Mouse (Mus musculus): Measurements from ENCODE around the gene Angpt4. TPM values are rescaled to one million over a fixed set of nuclear protein-coding genes. Genes with fewer than 3 reads are reported as not detected.

Angpt4 gene
- polyA plus RNA-seq, 1 experiment: not detected

GRCm38 (mm10) chr2:151910498-151910897, 512 bp upstream of the Angpt4 start:
- H3K36me3 ChIP-seq (replicated peaks; ENCODE audit: low read length): no peaks in the 10 kb centered on the region

GRCm38 (mm10) chr2:151911751-151912150, 741 bp downstream of the Angpt4 start:
- no peaks in the 10 kb centered on the region for H3K9me3 ChIP-seq
- peaks cover 68% of the 10 kb centered on the region for H3K27me3 ChIP-seq (replicated peaks)
- H3K36me3 ChIP-seq (replicated peaks; ENCODE audit: low read length): no peaks in the 10 kb centered on the region
- no peak overlapping the region for H3K4me3 ChIP-seq (replicated peaks)
- TF ChIP-seq FLI1 (IDR thresholded peaks at IDR 0.05; ENCODE audit: low read length) (no peak), GATA1 (IDR thresholded peaks at IDR 0.05; ENCODE audit: borderline replicate concordance, low read length) (no peak)
- H3K4me1 ChIP-seq: peaks cover 9% of the 10 kb centered on the region

More at GRCm38 (mm10) chr2:151910498-151910897, 512 bp upstream of the Angpt4 start:
- Histone ChIP-seq H3K4me1 (peaks cover 9% of the 10 kb centered on the region), H3K9me3 (no peaks in the 10 kb centered on the region), H3K4me3 (replicated peaks) (no peak overlapping the region), H3K27me3 (replicated peaks) (peaks cover 62% of the 10 kb centered on the region)
- TF ChIP-seq GATA1 (IDR thresholded peaks at IDR 0.05; ENCODE audit: borderline replicate concordance, low read length): no peak
- TF ChIP-seq FLI1 (IDR thresholded peaks at IDR 0.05; ENCODE audit: low read length): no peak

DNA sequence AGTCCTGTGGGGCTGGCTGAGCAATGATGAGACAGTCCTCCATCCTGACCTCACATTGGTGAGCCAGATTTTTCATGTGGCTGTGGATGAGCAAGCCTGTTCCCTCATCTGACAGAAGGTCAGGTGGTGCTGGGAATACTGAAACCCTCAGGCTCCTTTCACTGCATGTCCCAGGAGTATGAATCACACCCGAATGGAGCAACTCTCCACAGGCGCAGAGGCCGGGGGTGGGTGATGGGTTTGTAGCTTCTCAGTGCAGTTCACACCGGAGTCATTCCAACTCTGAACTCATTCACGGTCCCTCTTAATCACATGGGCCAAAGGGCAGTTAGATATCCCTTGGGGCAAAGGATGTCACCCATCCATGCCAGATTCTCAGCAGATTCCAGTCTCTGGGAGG, 3.1 kb downstream of the Angpt4 start:
- no peak for TF ChIP-seq GATA1 (IDR thresholded peaks at IDR 0.05; ENCODE audit: borderline replicate concordance, low read length)
- TF ChIP-seq FLI1 (IDR thresholded peaks at IDR 0.05; ENCODE audit: low read length): no peak

DNA sequence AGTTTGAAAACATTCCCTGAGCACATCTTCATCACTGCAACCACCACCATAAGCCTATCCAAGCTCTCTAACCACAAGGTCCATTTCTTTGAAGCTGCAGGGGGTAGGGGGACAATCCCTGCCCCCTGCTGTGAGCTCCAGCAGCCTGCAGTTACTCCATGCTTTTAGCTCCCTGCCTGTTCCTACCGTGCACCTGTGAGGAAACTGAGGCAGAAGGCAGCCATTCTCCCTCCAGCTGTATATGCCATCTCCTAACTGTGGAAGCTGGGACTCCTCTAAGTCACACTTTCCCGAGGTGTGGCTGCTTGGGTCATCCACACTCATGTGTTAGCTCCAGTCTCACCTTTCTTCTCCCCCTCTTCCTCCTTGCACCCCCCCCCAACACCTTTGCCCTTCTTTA, 4.1 kb downstream of the Angpt4 start:
- H3K36me3 ChIP-seq (replicated peaks; ENCODE audit: low read length): no peaks in the 10 kb centered on the region

More for the DNA sequence above, 3.1 kb downstream of the Angpt4 start:
- peaks cover 70% of the 10 kb centered on the region for H3K27me3 ChIP-seq (replicated peaks)
- H3K4me3 ChIP-seq (replicated peaks): no peak overlapping the region
- H3K4me1 ChIP-seq: peaks cover 18% of the 10 kb centered on the region
- H3K9me3 ChIP-seq: no peaks in the 10 kb centered on the region
- H3K36me3 ChIP-seq (replicated peaks; ENCODE audit: low read length): no peaks in the 10 kb centered on the region

DNA sequence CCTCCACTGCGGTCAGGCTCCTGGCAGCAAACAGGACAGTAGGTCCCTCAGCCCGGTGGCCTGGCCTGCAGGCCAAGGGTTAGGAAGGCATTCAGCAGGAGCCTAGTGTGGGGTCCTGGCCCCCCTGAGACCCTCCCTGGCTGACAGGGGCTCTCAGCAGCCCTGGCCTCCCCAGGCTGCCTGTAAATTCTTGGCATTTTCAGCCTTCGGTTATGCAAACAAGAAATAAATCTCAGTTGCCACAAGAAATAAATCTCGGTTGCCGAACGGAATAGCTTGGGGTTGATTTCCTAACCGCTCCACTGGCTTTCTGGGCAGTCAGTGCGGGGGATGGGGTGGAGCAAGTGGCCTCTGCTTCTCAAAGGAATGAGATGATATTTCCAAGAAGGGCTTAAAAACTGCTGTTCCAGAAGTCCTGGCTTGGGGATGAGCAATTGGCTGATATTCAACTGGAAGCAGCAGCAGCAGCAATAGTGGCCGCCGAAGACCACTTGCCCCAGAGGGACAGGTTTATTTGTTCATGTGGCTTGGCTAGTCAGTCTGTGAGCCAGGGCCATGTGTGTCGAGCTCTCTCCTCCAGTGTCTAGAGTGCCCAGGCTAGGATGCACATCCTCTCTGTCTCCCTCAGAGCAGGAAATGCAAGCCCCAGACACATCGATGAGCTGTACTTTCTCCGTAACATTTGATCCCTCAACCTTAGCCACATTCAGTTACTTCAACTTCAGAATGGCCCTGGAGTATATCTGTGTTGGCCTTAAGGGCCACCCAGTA, 5.2 kb downstream of the Angpt4 start:
- Histone ChIP-seq H3K4me1 (peaks cover 12% of the 10 kb centered on the region), H3K36me3 (replicated peaks; ENCODE audit: low read length) (no peaks in the 10 kb centered on the region), H3K9me3 (no peaks in the 10 kb centered on the region), H3K4me3 (replicated peaks) (no peak overlapping the region), H3K27me3 (replicated peaks) (peaks cover 64% of the 10 kb centered on the region)
- TF ChIP-seq GATA1 (IDR thresholded peaks at IDR 0.05; ENCODE audit: borderline replicate concordance, low read length) (no peak), FLI1 (IDR thresholded peaks at IDR 0.05; ENCODE audit: low read length) (no peak)

More for the DNA sequence above, 4.1 kb downstream of the Angpt4 start:
- H3K9me3 ChIP-seq: no peaks in the 10 kb centered on the region
- peaks cover 67% of the 10 kb centered on the region for H3K27me3 ChIP-seq (replicated peaks)
- TF ChIP-seq FLI1 (IDR thresholded peaks at IDR 0.05; ENCODE audit: low read length) (no peak), GATA1 (IDR thresholded peaks at IDR 0.05; ENCODE audit: borderline replicate concordance, low read length) (no peak)
- H3K4me1 ChIP-seq: peaks cover 18% of the 10 kb centered on the region
- no peak overlapping the region for H3K4me3 ChIP-seq (replicated peaks)

DNA sequence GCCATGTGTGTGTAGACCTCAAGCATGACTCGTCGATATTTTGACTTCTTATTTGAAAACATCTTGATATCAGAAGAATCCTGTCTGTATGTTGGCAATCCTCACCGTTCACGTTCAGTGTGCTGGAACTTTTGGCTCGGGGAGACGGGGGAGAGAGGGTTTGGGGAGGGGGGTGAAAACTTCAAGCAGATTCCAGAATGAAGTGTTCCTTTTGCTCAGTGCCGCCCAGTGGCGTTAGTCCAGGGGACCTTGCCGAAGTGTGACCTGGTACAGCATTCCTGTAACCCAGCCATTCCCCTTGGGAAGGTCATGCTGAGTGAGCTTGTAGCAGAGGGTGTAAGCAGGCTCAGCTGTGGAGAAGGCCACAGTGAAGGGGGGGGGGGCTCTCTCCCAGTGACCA, 8.1 kb downstream of the Angpt4 start:
- peaks cover 62% of the 10 kb centered on the region for H3K27me3 ChIP-seq (replicated peaks)
- H3K9me3 ChIP-seq: no peaks in the 10 kb centered on the region
- no peak for TF ChIP-seq FLI1 (IDR thresholded peaks at IDR 0.05; ENCODE audit: low read length)
- no peak for TF ChIP-seq GATA1 (IDR thresholded peaks at IDR 0.05; ENCODE audit: borderline replicate concordance, low read length)

GRCm38 (mm10) chr2:151921068-151921467, 10.1 kb downstream of the Angpt4 start:
- H3K4me3 ChIP-seq (replicated peaks): no peak overlapping the region
- peaks cover 60% of the 10 kb centered on the region for H3K27me3 ChIP-seq (replicated peaks)
- no peaks in the 10 kb centered on the region for H3K36me3 ChIP-seq (replicated peaks; ENCODE audit: low read length)
- H3K4me1 ChIP-seq: peaks cover 9% of the 10 kb centered on the region; the same call in 1 of the 2 replicates
- TF ChIP-seq GATA1 (IDR thresholded peaks at IDR 0.05; ENCODE audit: borderline replicate concordance, low read length) (no peak), FLI1 (IDR thresholded peaks at IDR 0.05; ENCODE audit: low read length) (no peak)
- H3K9me3 ChIP-seq: no peaks in the 10 kb centered on the region

More for the DNA sequence above, 8.1 kb downstream of the Angpt4 start:
- H3K4me1 ChIP-seq: peaks cover 9% of the 10 kb centered on the region; the same call in 1 of the 2 replicates
- H3K36me3 ChIP-seq (replicated peaks; ENCODE audit: low read length): no peaks in the 10 kb centered on the region
- no peak overlapping the region for H3K4me3 ChIP-seq (replicated peaks)

- TF ChIP-seq FLI1 (IDR thresholded peaks at IDR 0.05; ENCODE audit: low read length) (no peak), GATA1 (IDR thresholded peaks at IDR 0.05; ENCODE audit: borderline replicate concordance, low read length) (no peak)
Measured at GRCm38 (mm10) chr2:151921596-151921995, 10.6 kb downstream of the Angpt4 start.

GRCm38 (mm10) chr2:151924276-151924675, 13.3 kb downstream of the Angpt4 start:
- Histone ChIP-seq H3K27me3 (replicated peaks) (peaks cover 57% of the 10 kb centered on the region), H3K4me1 (no peaks in the 10 kb centered on the region), H3K36me3 (replicated peaks; ENCODE audit: low read length) (no peaks in the 10 kb centered on the region), H3K4me3 (replicated peaks) (no peak overlapping the region), H3K9me3 (peaks cover 6% of the 10 kb centered on the region; the same call in 1 of the 2 replicates)
- TF ChIP-seq GATA1 (IDR thresholded peaks at IDR 0.05; ENCODE audit: borderline replicate concordance, low read length): no peak
- TF ChIP-seq FLI1 (IDR thresholded peaks at IDR 0.05; ENCODE audit: low read length): no peak

More at GRCm38 (mm10) chr2:151921596-151921995, 10.6 kb downstream of the Angpt4 start:
- peaks cover 5% of the 10 kb centered on the region; the same call in 1 of the 2 replicates for H3K9me3 ChIP-seq
- no peaks in the 10 kb centered on the region for H3K36me3 ChIP-seq (replicated peaks; ENCODE audit: low read length)
- peaks cover 9% of the 10 kb centered on the region; the same call in 1 of the 2 replicates for H3K4me1 ChIP-seq
- H3K27me3 ChIP-seq (replicated peaks): peaks cover 58% of the 10 kb centered on the region
- H3K4me3 ChIP-seq (replicated peaks): no peak overlapping the region

GRCm38 (mm10) chr2:151925715-151926114, 14.7 kb downstream of the Angpt4 start:
- H3K4me1 ChIP-seq: no peaks in the 10 kb centered on the region
- peaks cover 58% of the 10 kb centered on the region for H3K27me3 ChIP-seq (replicated peaks)
- no peaks in the 10 kb centered on the region for H3K36me3 ChIP-seq (replicated peaks; ENCODE audit: low read length)
- H3K4me3 ChIP-seq (replicated peaks): no peak overlapping the region
- no peak for TF ChIP-seq GATA1 (IDR thresholded peaks at IDR 0.05; ENCODE audit: borderline replicate concordance, low read length)
- no peak for TF ChIP-seq FLI1 (IDR thresholded peaks at IDR 0.05; ENCODE audit: low read length)
- H3K9me3 ChIP-seq: peaks cover 6% of the 10 kb centered on the region; the same call in 1 of the 2 replicates

Measured in megakaryocyte, embryonic 14.5 days (primary cell).